Mouse (Mus musculus) CH12.LX (cell line): ENCODE measurements around the gene Frmd4a. TPM values are rescaled to one million over a fixed set of nuclear protein-coding genes. Genes with fewer than 3 reads are reported as not detected.

Experiments
- DNase-seq: peaks from one replicate; pipeline ENCODE4 v3.0.0-alpha.2; 2013; ENCODE audit errors: extremely low read depth
- H3K27ac ChIP-seq: 2 replicates; pipeline ENCODE4 v1.5.1; 2012; ENCODE audit warnings: low read depth, mild to moderate bottlenecking, control low read depth, moderate library complexity; ENCODE audit not compliant: insufficient read depth
- H3K27me3 ChIP-seq: replicated peaks from 2 replicates; pipeline ENCODE3; 2012; ENCODE audit warnings: inconsistent platforms
- H3K36me3 ChIP-seq, 2 experiments: replicated peaks in 1 of 2; 2 replicates each; pipeline versions ENCODE3 to v1.6.1; 2012; ENCODE audit warnings: inconsistent platforms in 1 of 2, low read length in 1 of 2, mild to moderate bottlenecking in 1 of 2, mixed read lengths in 1 of 2, moderate library complexity in 1 of 2; ENCODE audit not compliant: control insufficient read depth in 1 of 2, insufficient read depth in 1 of 2
- H3K4me1 ChIP-seq, 2 experiments: 2 replicates each; pipeline ENCODE4 v1.6.1; 2012; ENCODE audit warnings: inconsistent platforms in 1 of 2, moderate library complexity in 1 of 2; ENCODE audit not compliant: insufficient read depth in 2 of 2, control insufficient read depth in 1 of 2
- H3K4me2 ChIP-seq: 2 replicates; pipeline ENCODE4 v1.6.1; 2012; ENCODE audit warnings: low read depth, mild to moderate bottlenecking, control low read depth; ENCODE audit not compliant: poor library complexity, insufficient read depth, severe bottlenecking
- H3K4me3 ChIP-seq, 3 experiments: fragments of 150-350 bp in 1 of 3; sonication (generic) in 1 of 3; replicated peaks in 1 of 3; 2 replicates each; pipeline versions ENCODE3 to v1.5.1; 2011 to 2012; ENCODE audit warnings: low read depth in 2 of 3, low read length in 2 of 3, mild to moderate bottlenecking in 2 of 3, moderate library complexity in 2 of 3, control low read depth in 1 of 3, improper control_type of control experiment in 1 of 3, inconsistent platforms in 1 of 3, mixed read lengths in 1 of 3; ENCODE audit not compliant: poor library complexity in 1 of 3
- H3K79me2 ChIP-seq: replicated peaks from 2 replicates; pipeline ENCODE4 v1.6.1; 2012; ENCODE audit warnings: mild to moderate bottlenecking, moderate library complexity; ENCODE audit not compliant: control insufficient read depth, poor library complexity, insufficient read depth, severe bottlenecking; ENCODE audit errors: extremely low read depth
- H3K9ac ChIP-seq: 2 replicates; pipeline ENCODE4 v1.6.1; 2012; ENCODE audit warnings: low read depth, mild to moderate bottlenecking, control low read depth, moderate library complexity; ENCODE audit not compliant: insufficient read depth
- H3K9me3 ChIP-seq: replicated peaks from 2 replicates; pipeline ENCODE3; 2012; ENCODE audit warnings: low read length, inconsistent platforms, mixed read lengths
- BHLHE40 ChIP-seq: IDR thresholded peaks from 2 replicates; pipeline ENCODE4 v1.6.1; 2011; ENCODE audit warnings: mild to moderate bottlenecking, low read depth, low read length, improper control_type of control experiment
- CHD1 ChIP-seq: IDR thresholded peaks from 2 replicates; pipeline ENCODE4 v1.6.1; 2012; ENCODE audit warnings: low read depth, low read length, improper control_type of control experiment, inconsistent platforms
- CHD2 ChIP-seq: IDR thresholded peaks from 2 replicates; pipeline ENCODE4 v1.6.1; 2011; ENCODE audit warnings: low read length, improper control_type of control experiment
- CTCF ChIP-seq, 2 experiments: IDR thresholded peaks in 1 of 2; conservative IDR thresholded peaks in 1 of 2; 2 replicates each; pipeline ENCODE4 v1.5.1; 2011 to 2012; ENCODE audit warnings: low read depth in 2 of 2, low read length in 2 of 2, improper control_type of control experiment in 1 of 2, inconsistent platforms in 1 of 2, mild to moderate bottlenecking in 1 of 2, moderate library complexity in 1 of 2
- E2F4 ChIP-seq: IDR thresholded peaks from 2 replicates; pipeline ENCODE4 v1.6.1; 2011; ENCODE audit warnings: low read depth, low read length, improper control_type of control experiment; ENCODE audit not compliant: insufficient replicate concordance
- ELF1 ChIP-seq: IDR thresholded peaks from 2 replicates; pipeline ENCODE4 v1.6.1; 2014; ENCODE audit warnings: low read depth, mild to moderate bottlenecking, inconsistent platforms, low read length, improper control_type of control experiment
- EP300 ChIP-seq: IDR thresholded peaks from 2 replicates; pipeline ENCODE4 v1.6.1; 2011; ENCODE audit warnings: low read length, improper control_type of control experiment
- ETS1 ChIP-seq: conservative IDR thresholded peaks from 2 replicates; pipeline ENCODE4 v1.6.1; 2012; ENCODE audit warnings: low read depth, mild to moderate bottlenecking, inconsistent platforms, low read length, improper control_type of control experiment, moderate library complexity
- GABPA ChIP-seq: IDR thresholded peaks from 2 replicates; pipeline ENCODE4 v1.6.1; 2012; ENCODE audit warnings: low read depth, low read length, improper control_type of control experiment, inconsistent platforms; ENCODE audit not compliant: insufficient replicate concordance
- HCFC1 ChIP-seq: IDR thresholded peaks from 2 replicates; pipeline ENCODE4 v1.6.1; 2012; ENCODE audit warnings: low read depth, mild to moderate bottlenecking, inconsistent platforms, low read length, improper control_type of control experiment
- KAT2A ChIP-seq: IDR thresholded peaks from 2 replicates; pipeline ENCODE4 v1.6.1; 2012; ENCODE audit warnings: low read length, improper control_type of control experiment, inconsistent platforms; ENCODE audit not compliant: insufficient replicate concordance
- MAFK ChIP-seq: IDR thresholded peaks from 2 replicates; pipeline ENCODE4 v1.6.1; 2011; ENCODE audit warnings: low read length, improper control_type of control experiment; ENCODE audit not compliant: insufficient replicate concordance
- MAX ChIP-seq: IDR thresholded peaks from 2 replicates; pipeline ENCODE4 v1.6.1; 2011; ENCODE audit warnings: low read length, improper control_type of control experiment
- MAZ ChIP-seq: IDR thresholded peaks from 2 replicates; pipeline ENCODE4 v1.6.1; 2012; ENCODE audit warnings: low read depth, mild to moderate bottlenecking, inconsistent platforms, low read length, improper control_type of control experiment, moderate library complexity
- MEF2A ChIP-seq: IDR thresholded peaks from 2 replicates; pipeline ENCODE4 v1.6.1; 2014; ENCODE audit warnings: low read depth, mild to moderate bottlenecking, inconsistent platforms, low read length, improper control_type of control experiment, borderline replicate concordance
- NELFE ChIP-seq: IDR thresholded peaks from 2 replicates; pipeline ENCODE4 v1.6.1; 2011; ENCODE audit warnings: low read depth, low read length, improper control_type of control experiment
- NRF1 ChIP-seq: IDR thresholded peaks from 2 replicates; pipeline ENCODE4 v1.6.1; 2014; ENCODE audit warnings: low read depth, mild to moderate bottlenecking, inconsistent platforms, low read length, improper control_type of control experiment, moderate library complexity
- PAX5 ChIP-seq: IDR thresholded peaks from 2 replicates; pipeline ENCODE4 v1.6.1; 2012; ENCODE audit warnings: low read length, inconsistent platforms, mixed read lengths
- POLR2A ChIP-seq: IDR thresholded peaks from 2 replicates; pipeline ENCODE4 v1.6.1; 2011; ENCODE audit warnings: low read depth, mild to moderate bottlenecking, improper control_type of control experiment, low read length
- RAD21 ChIP-seq: IDR thresholded peaks from 2 replicates; pipeline ENCODE4 v1.6.1; 2011; ENCODE audit warnings: low read depth, mild to moderate bottlenecking, low read length, improper control_type of control experiment, moderate library complexity
- RCOR1 ChIP-seq: conservative IDR thresholded peaks from 2 replicates; pipeline ENCODE4 v1.6.1; 2012; ENCODE audit warnings: low read depth, mild to moderate bottlenecking, inconsistent platforms, low read length, improper control_type of control experiment
- TBP ChIP-seq: conservative IDR thresholded peaks from 2 replicates; pipeline ENCODE4 v1.6.1; 2011; ENCODE audit warnings: low read depth, low read length, improper control_type of control experiment
- USF2 ChIP-seq: conservative IDR thresholded peaks from 2 replicates; pipeline ENCODE4 v1.6.1; 2011; ENCODE audit warnings: low read depth, low read length, improper control_type of control experiment
- ZC3H11A ChIP-seq: IDR thresholded peaks from 2 replicates; pipeline ENCODE4 v1.6.1; 2012; ENCODE audit warnings: low read depth, mild to moderate bottlenecking, inconsistent platforms, low read length, improper control_type of control experiment
- ZKSCAN1 ChIP-seq: IDR thresholded peaks from 2 replicates; pipeline ENCODE4 v1.6.1; 2012; ENCODE audit warnings: low read depth, inconsistent platforms, low read length, improper control_type of control experiment, borderline replicate concordance
- ZNF384 ChIP-seq: IDR thresholded peaks from 2 replicates; pipeline ENCODE4 v1.6.1; 2012; ENCODE audit warnings: low read depth, low read length, improper control_type of control experiment, inconsistent platforms
- dilution Hi-C: fragments of 300-500 bp; cut with MboI; formaldehyde crosslinking; loops from 2 replicates; pipeline ENCODE4 v1.14.3; 2020; ENCODE audit warnings: low sequenced_read_pairs; ENCODE audit not compliant: extremely low pct_unique_long_range_greater_than_20kb, extremely low pct_ligation_motif_present
- in situ Hi-C: fragments of 300-500 bp; cut with MboI; formaldehyde crosslinking; loops from 3 replicates; pipeline ENCODE4 v1.14.3; 2019; ENCODE audit warnings: low sequenced_read_pairs, low pct_ligation_motif_present, low pct_unique_long_range_greater_than_20kb, mixed read lengths
- polyA plus RNA-seq: library from polyadenylated mRNA; unstranded; fragments of >175 nt; gene quantifications from 2 replicates; pipeline ENCODE4 v1.2.1, GENCODE M21; 2012; ENCODE audit warnings: low read depth; ENCODE audit not compliant: insufficient read length
- total RNA-seq, 2 experiments: library from RNA; depleted of rRNA; stranded (reverse); fragments of 300-350 nt in 1 of 2; fragments of >200 nt in 1 of 2; gene quantifications; 2 replicates each; pipeline ENCODE4 v1.2.3; 2012 to 2014

The Frmd4a gene
- total and polyA plus RNA-seq, 3 experiments: 0.13 to 2.0 (median 0.32) TPM

- dilution Hi-C loops (no loop called here), in situ Hi-C loops (no loop called here)
- no peak for DNase-seq
- Histone ChIP-seq H3K36me3 (no peaks in the 10 kb centered on the region), H3K9me3 (no peaks in the 10 kb centered on the region), H3K27me3 (no peaks in the 10 kb centered on the region), H3K4me2 (peak overlapping the region; percentile 64), H3K4me1 (peaks cover 0 to 16% of the 10 kb centered on the region in 2 experiments; a peak in 2 of 4 replicates), H3K27ac (no peak overlapping the region), H3K4me3 (peak overlapping the region; percentile 62 to 68 (median 64)), H3K9ac (peak overlapping the region; percentile 65), H3K79me2 (no peaks in the 10 kb centered on the region)
- TF ChIP-seq ZNF384: no peak
- TF ChIP-seq GABPA: no peak
- no peak for TF ChIP-seq MEF2A
- no peak for TF ChIP-seq BHLHE40
- no peak for TF ChIP-seq RAD21
- TF ChIP-seq CTCF (conservative IDR thresholded peaks at IDR 0.05 in 1 of 2, IDR thresholded peaks at IDR 0.05 in 1 of 2; ENCODE audit: low read depth in 2 of 2, low read length in 2 of 2): no peak
- TF ChIP-seq PAX5: no peak
- no peak for TF ChIP-seq ELF1
- no peak for TF ChIP-seq CHD2
- no peak for TF ChIP-seq CHD1
- no peak for TF ChIP-seq POLR2A
- no peak for TF ChIP-seq KAT2A
- TF ChIP-seq ZKSCAN1: no peak
- no peak for TF ChIP-seq NELFE
- TF ChIP-seq E2F4: no peak
- no peak for TF ChIP-seq RCOR1
- TF ChIP-seq ZC3H11A: no peak
- TF ChIP-seq MAZ: no peak
- TF ChIP-seq USF2: no peak
Measured at GRCm38 (mm10) chr2:4558651-4559203, 541.2 kb downstream of the Frmd4a start.

- no peaks in the 10 kb centered on the region for H3K27me3 ChIP-seq
- in situ Hi-C loops: no loop called here
- no peaks in the 10 kb centered on the region for H3K36me3 ChIP-seq
- peak overlapping the region; percentile 64 for H3K4me2 ChIP-seq
- dilution Hi-C loops: no loop called here
- H3K9ac ChIP-seq: peak overlapping the region; percentile 65
- no peaks in the 10 kb centered on the region for H3K9me3 ChIP-seq
- TF ChIP-seq ZNF384 (peak; percentile 74), MAFK (0 out of 2 replicates have a peak, but pooled peaks have one; percentile 5), EP300 (no peak; the same call in 1 of the 2 replicates), MAZ (0 out of 2 replicates have a peak, but pooled peaks have one; percentile 24), CTCF (conservative IDR thresholded peaks at IDR 0.05 in 1 of 2, IDR thresholded peaks at IDR 0.05 in 1 of 2; ENCODE audit: low read depth in 2 of 2, low read length in 2 of 2) (no peak), NRF1 (no peak), HCFC1 (no peak), MAX (peak; percentile 53), TBP (no peak), ETS1 (no peak)
- no peaks in the 10 kb centered on the region for H3K79me2 ChIP-seq
- peak; percentile 38 for DNase-seq
- H3K27ac ChIP-seq: no peak overlapping the region
- peak overlapping the region; percentile 62 to 68 (median 64) for H3K4me3 ChIP-seq
- H3K4me1 ChIP-seq: peaks cover 0 to 16% of the 10 kb centered on the region in 2 experiments; a peak in 2 of 4 replicates
Measured at GRCm38 (mm10) chr2:4559211-4559882, 541.8 kb downstream of the Frmd4a start.
